Mouse (Mus musculus) spleen, adult 12 weeks (tissue): ENCODE results near the gene Chrna1.
"Not testable (repeated sequence)": the region's sequence is repeated elsewhere in the genome, so short reads cannot be mapped to it uniquely, and the experiment has no call there.

Source experiments
- DNase-seq: peaks from one replicate; pipeline ENCODE4 v3.0.0; 2022; ENCODE audit warnings: low spot score

Chrna1 gene

DNA sequence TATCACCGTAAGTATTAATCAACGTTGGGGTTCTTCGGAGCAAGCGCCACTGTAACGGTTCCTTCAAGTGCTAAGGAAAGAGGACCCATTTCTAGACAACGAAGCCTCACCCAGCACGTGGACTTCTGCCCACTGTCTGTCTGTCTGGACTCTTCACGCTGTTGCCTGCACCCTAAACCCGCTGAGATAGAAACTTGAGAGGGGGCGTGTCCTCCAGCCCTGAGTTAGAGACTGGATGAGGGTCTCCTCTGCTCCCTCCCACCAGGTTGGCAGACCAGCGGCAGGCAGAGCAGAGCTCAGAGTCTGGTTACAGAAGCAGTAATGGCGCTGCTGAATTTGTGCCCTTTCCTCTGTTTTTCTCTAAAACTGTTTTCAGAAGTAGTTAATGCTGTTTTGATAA lies 10.0 kb upstream of the Chrna1 start:
- no peak for DNase-seq

DNA sequence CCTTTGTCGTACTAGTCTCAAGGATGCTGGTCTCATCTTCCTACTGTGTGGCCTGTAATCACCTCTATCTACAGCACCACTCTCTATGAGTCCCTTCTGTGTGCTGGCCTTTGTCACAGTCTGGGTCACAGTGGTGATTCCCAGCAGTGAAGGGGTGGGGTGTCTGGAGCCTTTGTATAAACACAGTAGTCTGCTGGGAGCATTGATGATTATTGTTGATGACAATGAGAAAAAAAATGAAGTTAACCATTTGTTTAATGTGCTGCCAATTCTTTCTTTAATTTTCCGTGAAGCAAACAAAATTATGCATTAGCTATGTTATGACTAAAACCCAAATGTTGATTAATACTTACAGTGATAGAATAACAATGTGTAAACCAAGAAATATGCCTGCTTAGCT lies 8.8 kb upstream of the Chrna1 start:
- no peak for DNase-seq

DNA sequence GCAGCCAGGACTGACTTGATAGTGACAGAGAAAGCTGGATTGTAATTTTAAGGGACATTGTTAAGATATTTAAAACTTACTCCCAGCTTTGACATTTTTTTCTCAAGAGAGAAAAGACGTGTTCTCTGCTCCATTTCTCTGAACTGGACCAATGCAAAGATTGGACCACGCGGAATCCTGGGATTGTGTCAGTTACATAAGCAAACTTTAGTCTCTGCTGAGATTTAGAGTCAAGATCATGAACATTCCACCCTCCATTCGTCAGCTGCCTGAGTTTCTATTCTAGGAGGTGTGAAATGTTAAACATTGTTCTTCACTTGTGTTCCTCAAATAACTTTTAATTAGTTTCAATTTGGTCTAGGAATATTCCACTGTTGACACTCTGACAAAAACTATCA lies 7.0 kb upstream of the Chrna1 start:
- DNase-seq = no peak

DNA sequence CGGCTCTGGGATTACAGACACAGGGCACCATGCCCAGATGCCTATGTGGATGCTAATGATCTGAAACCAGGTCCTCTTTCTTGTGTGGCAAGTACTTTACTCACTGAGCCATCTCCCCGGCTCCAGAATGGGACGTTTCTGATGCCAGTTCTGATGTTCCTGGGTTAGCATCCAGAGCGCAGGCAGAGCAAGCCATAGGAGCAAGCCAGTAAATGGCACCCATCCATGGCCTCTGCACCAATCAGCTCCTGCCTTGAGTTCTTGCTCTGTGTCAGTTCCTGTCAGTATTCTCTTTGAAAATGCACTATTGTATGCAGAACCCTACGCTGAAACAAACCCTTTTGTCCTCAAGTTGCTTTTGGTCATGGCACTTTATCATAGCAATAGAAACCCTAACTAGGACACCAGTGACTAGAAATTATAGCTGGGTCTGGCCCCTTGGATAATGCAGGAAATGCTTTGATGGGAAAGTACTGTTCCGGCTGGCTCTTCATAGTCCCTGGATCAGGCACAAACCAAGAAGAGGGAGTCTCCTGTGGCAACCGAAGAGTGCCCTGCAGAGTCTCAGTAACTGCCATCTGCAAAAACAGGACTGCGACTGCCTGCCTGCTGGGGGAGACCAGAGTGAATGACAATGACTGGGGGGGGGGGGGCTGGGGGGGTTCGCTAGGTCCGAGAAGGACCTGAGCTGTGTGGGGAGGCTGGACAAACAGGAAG lies 6.4 kb upstream of the Chrna1 start:
- DNase-seq = no peak

DNA sequence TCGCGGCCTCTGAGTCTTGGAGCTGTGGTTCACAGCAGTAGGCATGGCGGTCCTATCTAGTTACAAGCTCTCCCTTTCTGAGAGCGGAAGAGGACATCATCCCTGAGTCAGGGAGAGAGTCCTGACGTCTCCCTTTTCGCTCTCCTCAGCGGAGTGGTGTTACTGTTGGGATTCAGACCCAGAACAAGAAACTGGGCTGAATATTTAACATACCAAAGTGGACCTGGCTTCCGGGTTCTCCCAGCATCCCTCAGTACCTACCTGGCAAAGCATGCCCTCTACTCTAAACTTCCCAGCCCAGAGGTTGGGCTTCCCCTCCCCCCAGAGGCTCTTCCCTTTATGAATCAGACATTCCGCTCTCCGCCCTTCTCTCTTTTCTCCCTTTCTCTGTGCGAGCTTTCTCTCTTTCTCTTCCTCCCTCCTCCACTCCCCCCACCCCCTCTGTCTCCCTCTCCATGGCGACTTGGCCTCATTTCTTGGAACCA lies 5.3 kb upstream of the Chrna1 start:
- no peak for DNase-seq

DNA sequence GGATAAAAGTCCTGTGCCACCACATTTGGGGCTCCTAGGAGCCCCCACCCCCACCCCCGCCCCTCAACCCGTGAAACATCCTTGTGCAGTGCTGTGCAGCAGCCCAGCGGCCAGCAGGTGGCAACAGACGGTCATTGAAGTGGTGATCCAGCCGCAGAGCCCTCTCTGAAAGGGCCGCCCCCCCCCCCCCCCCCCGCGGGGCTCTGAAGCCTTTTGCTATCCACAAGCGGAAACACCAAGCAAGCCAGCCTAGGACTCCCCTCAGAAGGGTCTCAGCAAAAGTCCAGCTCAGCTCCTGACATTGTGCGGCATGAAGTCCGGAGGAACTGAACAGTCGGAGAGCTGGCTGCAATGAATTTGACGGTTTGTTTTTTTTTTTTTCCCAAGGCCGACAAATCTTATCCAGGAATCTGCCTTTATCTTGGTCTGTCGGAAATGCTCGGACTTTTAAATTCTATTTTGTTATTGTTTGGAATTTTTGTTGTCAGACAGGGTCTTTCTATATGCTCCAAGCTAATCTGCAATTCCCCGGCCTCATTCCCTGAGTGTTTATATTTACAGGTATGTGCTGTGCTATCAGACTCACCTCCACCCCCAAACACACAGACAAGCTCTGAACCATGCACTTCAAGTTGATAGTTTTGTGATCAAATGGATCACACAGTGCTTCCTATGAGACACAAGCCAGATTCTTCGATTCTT lies 4.7 kb upstream of the Chrna1 start:
- DNase-seq = no peak

DNA sequence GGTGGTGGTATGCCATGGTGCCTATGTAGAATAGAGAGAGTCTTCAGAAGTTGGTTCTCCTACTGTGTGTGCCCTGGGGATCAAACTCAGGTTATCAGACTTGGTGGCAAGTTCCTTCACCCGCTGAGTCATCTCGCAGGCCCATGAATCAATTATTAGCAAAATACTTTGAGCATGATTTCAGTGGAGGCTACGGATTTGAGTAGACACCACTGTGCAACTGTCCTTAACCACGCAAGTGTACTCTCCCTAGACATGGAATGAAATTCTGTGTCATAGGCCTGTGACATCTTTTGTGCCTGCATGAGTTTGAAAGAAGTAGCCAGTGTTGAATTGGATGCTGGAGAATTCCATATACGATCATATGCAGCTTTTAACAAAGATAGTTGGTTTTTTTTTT lies 582 bp upstream of the Chrna1 start:
- DNase-seq = no peak

DNA sequence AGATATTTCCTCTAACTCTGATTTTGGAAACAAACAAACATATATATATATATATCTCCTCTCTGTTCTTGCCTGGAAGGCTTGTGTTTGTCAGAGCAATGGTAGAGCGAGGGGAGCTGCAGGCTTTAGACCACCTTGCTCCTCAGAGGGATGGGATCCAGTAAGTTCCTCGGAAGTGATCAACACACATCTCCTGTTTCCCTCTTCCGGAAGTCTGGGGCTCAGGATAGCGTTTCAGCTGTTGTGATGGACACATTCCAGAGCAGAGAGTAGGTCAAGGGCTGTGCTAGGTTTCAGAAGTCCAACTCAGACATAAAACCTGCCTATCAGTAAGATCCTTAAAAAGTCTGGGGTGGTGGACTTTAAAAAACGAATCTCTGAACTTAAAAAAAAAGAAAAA lies 970 bp downstream of the Chrna1 start:
- DNase-seq = no peak

DNA sequence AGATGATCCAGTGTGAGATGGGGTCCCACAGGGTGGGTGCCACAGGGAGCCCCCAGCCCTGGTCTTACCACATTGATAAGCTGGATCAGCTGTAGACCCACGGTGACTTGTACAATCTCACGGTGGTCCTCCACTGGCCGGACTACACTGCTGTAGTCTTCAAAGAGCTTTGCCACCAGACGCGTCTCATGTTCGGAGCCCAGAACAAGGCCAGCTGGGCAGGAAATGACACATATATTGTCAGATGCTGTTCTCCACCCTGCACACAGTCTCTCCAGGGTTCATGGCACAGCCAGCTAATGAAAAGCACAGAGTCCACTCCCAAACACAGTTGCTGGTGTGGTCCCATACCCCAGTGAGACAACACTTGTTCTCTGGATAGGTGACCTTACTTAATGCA lies 5.7 kb downstream of the Chrna1 start:
- no peak for DNase-seq

DNA sequence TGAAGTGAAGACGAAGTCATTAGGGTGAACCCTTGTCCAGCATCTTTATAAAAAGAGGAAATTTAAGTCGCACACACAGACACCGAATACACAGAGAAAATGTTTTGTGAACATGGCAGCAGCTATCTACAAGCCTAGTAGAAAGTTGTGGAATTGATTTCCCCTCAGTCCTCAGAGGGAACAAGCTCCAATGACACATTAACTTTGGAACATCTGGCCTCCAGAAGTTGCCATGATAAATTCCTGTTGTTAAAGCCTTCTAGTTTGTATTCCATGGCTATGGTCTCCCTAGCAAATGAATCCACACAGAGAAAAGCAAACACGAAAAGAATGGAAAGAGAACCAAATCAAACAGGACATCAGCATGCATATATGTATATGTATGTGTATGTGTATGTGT lies 6.6 kb downstream of the Chrna1 start:
- no peak for DNase-seq

DNA sequence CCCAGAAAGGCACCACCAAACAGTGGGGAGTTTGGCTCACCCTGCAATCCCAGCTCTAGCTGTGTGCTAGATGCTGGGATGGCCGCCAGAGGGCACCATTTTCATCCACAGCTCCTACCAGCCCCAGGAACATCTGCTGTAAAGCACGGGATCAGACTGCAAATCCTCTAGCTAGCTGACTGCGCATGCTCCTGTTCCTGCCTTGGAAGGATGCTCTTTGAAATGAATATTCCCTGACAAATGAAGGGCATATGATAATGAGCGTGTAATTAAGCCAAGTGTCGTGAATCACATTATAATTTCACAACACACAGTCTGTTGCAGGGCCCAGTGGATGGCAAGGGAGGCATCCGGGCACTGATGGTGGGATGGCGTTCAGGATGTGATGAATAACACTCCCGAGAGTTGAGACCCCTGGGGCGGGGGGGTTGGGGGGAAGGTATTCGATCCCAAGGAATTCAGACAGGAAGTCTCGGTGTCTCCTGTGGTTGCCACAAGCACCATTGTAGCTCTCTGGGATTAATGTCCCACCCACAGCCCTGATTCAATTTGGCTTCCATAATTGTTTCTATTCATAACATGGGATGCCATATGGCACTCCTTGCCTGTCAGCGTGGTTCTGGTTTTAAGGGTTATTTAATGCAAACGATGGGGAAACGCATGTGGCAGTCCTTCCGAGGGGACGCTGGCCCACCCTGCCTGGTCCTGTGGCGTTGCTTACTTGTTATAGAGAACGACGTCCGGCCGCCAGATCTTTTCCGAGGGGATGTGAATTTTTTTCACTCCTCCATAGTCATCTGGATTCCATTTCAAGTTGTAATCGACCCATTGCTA lies 7.4 kb downstream of the Chrna1 start:
- peak; percentile 19 for DNase-seq

DNA sequence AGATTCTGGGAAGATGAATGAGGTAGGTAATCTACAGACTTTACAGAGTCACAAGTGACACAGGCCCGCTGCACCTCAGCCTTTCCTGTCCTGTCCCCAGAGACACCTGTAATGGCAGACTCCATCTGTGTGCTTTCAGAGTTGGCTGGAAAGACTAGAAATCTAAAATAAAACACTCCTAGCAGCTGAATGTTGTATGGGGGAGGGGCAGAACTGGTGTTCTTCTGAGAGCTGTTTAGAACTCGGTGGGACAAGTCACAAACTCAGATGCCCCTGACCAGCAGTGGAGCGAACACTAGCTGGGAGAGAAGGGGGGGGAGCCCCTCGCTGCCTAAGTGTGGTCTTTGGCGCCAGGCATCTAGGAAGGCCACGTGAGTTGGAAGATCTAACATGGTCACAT lies 8.2 kb downstream of the Chrna1 start:
- no peak for DNase-seq

DNA sequence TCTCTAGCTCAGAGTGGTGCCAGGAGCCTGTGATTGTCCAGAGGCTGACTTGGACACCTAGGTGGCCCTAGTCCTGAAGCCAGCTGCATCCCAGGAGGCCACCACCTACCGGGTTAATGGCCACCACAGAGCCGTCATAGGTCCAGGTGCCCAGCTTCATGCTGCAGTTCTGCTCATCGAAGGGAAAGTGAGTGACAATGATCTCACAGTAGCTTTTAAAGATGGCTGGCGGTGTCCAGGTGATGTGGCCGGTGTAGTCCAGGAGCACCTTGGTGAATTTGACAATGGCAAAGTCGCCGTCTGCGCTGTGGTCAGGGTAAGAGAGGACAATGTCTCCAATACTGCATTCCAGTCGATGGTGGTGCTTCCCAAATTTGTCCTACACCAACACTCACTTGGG lies 8.8 kb downstream of the Chrna1 start:
- no peak for DNase-seq

DNA sequence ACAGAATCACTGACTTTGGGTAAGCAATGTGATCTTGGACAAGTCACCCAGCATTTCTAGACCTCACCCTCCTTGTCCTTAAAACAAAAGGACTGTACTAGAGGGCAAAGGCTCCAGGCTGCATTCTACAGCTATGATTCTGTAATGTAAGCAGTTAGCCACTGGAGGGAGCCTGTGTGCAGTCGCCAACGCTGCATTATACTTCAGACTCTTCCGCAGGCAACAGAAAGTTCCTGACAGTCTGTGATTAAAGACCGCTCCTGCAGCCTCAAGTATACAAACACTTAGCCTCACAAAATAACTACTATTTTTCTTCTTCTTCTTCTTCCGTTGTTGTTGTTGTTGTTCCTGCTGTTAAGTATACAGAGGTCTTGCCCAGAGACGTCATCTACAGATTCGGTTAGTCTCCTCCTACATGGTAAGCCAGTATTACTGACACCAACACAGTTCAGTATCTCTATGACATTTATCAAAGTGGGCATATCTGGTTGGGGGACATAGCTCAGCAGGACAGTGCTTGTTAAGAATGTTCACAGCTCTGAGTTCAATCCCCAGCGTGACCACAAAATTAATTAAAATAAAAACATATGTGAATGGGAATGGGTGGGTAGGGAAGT lies 13.0 kb downstream of the Chrna1 start:
- DNase-seq = no peak

DNA sequence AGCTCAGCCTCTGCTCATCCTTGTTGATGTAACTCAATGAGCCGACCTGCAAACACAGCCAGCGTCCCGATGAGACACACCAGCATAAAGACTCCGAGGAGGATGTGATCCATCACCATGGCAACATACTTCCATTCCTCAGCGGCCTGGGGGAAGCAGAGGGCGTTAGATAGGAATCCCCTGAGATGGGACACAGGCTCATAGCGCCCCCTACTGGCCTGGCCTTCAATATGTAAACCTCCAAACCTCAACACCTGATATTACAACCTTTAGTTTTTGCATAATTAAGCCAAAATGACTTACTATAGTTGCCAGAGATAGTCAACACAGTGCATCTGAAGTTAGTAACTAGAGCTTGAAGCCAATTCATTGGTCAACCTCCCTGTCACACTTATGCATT lies 14.0 kb downstream of the Chrna1 start:
- DNase-seq = no peak

DNA sequence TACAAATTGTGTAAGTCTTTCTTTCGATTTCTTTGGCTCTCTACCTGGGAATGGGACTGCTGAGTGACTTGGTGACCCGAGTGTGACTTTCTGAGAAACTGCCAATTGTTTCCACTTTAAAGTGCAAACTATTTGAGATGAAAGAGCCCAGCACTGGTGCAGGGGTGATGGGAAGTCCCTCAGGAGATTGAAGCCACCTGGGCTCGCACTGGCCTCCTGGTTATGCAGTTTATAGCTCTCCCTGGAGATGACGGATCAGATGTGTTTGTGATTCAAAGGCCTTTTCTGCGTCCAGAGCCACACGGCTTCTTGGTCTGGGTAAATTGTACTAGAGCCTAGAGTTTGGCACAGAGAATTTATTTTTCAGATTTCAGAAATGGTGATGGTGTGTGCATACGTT lies 16.4 kb downstream of the Chrna1 start:
- DNase-seq = no peak

DNA sequence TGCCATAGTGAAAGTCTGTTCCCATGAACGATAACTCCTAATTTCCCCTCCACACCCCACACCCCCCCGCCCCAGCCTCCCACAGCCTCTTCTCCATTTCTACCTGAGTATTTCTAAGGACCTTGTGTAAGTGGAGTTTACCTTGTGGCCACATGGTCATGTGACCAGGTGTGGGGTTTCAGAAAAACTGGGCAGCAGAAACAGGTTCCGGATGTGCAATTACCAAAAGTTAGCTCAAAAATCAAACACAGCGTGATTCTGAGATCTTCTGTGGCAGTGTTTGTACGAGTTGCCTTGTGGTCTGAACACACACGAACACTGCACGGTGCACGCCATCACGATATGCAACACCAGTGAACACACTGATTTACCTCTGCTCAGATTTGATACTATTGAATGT lies 17.5 kb downstream of the Chrna1 start:
- DNase-seq = no peak

DNA sequence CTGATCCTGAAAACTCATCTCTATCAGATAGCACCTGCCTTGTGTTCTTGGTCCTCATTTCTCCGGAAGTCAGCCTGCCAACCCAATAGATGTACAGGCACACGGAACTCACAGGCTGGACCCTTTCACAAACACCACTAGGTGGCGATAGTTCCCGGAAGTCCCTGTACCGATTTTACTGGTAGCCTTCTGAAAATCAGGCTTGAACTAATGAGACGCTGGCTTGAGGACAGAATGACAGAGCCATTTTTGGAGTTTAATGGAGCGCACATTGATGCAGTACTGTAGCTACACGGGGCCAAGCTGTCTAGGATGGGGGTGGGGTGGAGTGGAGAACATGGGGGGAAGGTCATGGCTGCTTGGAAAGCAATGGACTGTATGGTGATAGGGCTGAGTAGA lies 18.5 kb downstream of the Chrna1 start:
- DNase-seq = no peak

DNA sequence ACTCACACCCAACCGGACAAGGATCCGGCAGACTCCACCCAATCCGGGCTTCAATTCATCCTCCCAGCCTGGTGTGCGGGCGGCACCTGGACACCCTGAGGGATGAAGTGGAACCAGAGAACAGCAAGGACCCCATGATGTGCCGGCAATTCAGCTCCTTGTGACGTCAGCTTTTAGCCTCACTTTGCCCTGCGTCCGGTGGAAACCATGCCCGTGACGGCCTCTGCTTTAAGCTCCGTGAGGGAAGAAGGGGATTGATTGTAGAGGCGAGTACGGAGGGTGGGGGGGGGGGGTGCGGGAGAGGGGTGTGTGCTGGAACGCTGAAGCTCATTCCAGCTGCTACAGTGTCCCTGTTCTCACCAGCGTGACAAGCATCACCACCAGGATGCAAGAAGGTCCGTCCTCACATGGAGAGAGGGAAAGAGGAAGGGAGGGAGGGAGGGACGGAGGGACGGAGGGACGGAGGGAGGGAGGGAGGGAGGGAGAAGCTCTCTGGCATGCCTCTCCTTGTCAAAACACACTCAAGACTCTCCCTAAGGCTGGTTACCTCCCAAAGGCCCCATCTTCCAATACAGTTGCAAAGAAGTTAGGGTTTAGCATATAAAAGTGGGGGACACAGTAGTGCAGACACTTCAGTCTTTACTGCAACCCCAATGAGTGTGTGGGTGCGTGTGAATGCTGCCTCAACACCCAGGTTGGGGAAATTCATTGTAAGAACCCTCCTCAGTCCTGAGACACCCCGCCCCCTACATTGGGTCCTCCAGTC lies 19.1 kb downstream of the Chrna1 start:
- DNase-seq = no peak

DNA sequence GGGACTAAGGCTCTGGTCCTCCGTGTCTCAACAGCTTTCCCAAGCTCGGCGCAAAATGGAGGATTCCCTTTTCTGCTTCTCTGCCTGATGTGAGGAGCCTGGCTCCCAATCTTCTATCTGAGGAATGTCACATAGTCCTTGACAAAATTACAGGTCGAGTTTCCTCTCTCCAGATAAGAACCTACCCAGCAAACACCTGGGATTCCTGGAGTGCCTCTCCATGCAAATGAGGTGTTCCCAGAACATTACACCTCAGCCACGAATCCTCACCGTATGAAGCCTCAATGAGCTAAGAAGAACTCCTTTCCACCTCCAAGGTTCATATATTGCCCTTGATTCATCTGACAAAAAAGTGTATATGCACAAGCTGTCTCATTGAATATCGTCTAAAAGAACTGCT lies 19.7 kb downstream of the Chrna1 start:
- no peak for DNase-seq

DNA sequence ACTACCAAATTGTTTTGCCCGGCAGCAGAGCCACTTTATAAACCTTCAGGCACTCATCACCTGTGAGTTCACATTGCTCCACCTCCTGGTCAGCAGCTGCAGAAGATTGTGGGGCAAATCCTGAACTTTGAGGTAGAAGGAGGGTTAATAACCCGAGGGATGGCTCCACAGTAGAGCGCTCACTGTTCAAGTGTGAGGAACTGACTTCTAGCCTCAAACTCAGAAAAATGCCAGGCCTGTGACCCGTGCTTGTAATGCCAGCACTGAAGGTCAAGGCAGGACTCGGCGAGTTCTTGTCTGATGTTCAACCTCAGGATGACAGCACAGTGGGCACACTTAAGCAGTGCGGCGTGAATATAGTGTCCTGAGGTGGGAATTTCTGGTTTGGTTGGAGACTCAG lies 22.2 kb downstream of the Chrna1 start:
- DNase-seq = no peak

DNA sequence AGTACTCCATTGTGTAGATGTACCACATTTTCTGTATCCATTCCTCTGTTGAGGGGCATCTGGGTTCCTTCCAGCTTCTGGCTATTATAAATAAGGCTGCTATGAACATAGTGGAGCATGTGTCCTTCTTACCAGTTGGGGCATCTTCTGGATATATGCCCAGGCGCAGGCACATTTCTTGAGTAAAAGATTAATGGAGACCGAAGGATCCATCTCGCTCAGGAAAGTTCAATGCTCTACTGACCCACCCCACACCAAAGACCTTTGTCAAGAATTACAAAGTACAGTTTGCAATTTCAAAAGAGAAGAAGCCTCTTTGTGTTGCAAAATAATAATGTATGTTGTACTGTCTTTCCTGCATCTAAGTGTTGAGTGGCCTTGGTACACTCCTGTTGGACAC lies 23.1 kb downstream of the Chrna1 start:
- DNase-seq = not testable (repeated sequence)
